Mouse (Mus musculus) left cerebral cortex, postnatal 4 days (tissue): ENCODE data around the gene Zfp160. TPM values are rescaled to one million over a fixed set of nuclear protein-coding genes. Genes with fewer than 3 reads are reported as not detected.

ENCODE experiments used
- total RNA-seq, 2 experiments: library from RNA; stranded (reverse); gene quantifications; 2 replicates each; pipeline ENCODE4 v1.2.3; 2021

Gene Zfp160
- total RNA-seq, 2 experiments from 2014 or later = 29.4 to 30.8 TPM

Other genes starting within 250 kb of the Zfp160 start
- gene Vmn1r228, start 222.7 kb upstream of the Zfp160 start, total RNA-seq = not detected
- under 1 TPM; 0.12 to 0.16 TPM for gene Vmn1r229, start 197.3 kb upstream of the Zfp160 start, total RNA-seq
- not detected for gene Vmn1r230, start 168.5 kb upstream of the Zfp160 start, total RNA-seq
- not detected for gene Vmn1r231, start 103.8 kb upstream of the Zfp160 start, total RNA-seq
- gene Vmn1r232, start 89.2 kb upstream of the Zfp160 start, total RNA-seq = not detected
- 100 to 1,000 TPM; 630 to 657 TPM for gene Ppp2r1a, start 63.6 kb upstream of the Zfp160 start, total RNA-seq
- gene Vmn1r233, start 12.4 kb upstream of the Zfp160 start, total RNA-seq = not detected
- not detected for gene Vmn1r234, start 217.2 kb downstream of the Zfp160 start, total RNA-seq
- gene Vmn1r235, start 247.5 kb downstream of the Zfp160 start, total RNA-seq = not detected